Mouse (Mus musculus) ovary, adult 10 weeks (tissue): ENCODE data around the gene Zfp758. TPM values are rescaled to one million over a fixed set of nuclear protein-coding genes. Genes with fewer than 3 reads are reported as not detected.

Source experiments
- polyA plus RNA-seq: library from polyadenylated mRNA; stranded (reverse); fragments of 350-450 nt; fragmentation: Illumina TruSeq; extraction: RNeasy Lipid Tissue Mini Kit (QIAGEN cat#74804); gene quantifications from one replicate; pipeline ENCODE4 v1.2.3, GENCODE M21; 2014

The Zfp758 gene
- polyA plus RNA-seq: 86.1 TPM

DNA sequence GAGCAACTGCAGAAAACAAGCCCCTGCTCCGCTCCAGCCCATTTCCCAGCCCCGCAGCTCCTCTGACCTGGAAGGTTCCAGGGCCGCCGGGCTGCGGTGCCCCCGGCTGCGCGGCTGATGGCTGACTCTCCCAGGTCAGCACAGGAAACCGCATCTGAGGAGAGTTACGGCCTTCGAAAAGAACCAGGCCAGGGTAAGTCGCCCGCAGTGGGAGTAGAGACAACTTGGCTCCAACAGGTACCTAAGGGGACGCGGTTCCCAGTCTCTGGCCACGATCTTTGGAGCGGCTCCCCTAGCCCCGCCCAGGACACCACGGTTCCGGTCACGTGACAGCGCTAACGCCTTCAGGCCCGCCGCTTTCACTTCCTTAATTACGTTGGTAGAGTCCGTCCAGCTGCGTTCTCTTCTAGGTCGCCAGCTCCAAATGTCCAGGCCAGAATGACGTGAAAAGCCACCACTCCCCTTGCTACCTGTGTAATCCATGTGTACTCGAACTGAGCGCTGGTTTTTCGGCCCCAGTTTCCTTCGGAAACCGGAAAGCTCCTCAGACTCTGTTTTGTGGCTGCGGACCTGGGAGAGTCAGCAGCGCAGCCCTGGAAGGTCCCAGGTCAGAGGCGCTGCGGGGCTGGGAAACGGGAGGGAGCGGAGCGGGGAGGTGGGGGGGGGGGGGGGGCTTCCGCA is at the start of gene Zfp758, which contains the start of gene Zfp944:
Gene Zfp758, plus strand, starts transcription at position 353 of the 681 bp plus-strand sequence.
Gene Zfp944, minus strand, starts transcription at position 300 of the 681 bp plus-strand sequence.

GRCm38 (mm10) chr17:22314730-22315226 is 46.5 kb upstream of the Zfp758 start, which contains the start of gene CT030661.1:
Gene CT030661.1 (minus strand): TSS chr17:22314837.

DNA sequence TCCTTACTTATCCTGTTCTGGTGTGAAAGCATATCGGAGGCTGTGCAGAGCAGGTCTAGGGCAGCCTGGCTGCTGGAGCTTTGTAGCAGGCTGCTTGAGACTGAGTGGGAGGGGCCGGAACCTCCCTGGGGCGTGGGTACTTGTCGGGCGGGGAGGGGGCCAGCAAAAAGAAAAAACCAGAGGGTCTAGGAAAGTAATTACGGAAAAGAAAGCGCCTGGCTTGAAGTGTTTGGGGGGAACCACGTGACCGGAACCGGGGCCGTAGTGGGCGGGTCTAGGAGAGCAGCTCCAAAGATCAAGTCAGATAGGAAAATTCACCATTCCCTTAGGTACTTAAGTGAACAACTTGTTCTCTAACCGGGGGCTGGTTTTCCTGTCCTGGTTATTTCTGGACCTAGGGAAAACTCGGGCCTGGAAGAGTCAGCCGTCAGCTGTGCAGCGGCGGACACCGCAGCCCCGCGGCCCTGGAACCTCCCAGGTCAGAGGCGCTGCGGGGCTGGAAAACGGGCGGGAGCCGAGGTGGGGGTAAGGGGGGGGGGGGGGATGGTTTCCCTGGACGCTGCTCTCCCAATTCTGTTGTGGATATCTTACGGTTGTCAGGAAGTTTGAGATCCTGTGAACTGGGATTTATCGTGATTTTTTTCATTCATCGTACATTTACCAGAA is 62.8 kb downstream of the Zfp758 start, which contains the start of gene Zfp946:
Gene Zfp946, plus strand, starts transcription at position 271 of the 666 bp plus-strand sequence.

Other genes starting within 250 kb of the Zfp758 start
- 14.1 TPM for gene Zfp947, start 195.3 kb upstream of the Zfp758 start, polyA plus RNA-seq
- gene Zfp994, start 135.8 kb upstream of the Zfp758 start, polyA plus RNA-seq: 27.8 TPM
- gene CT030661.1, start 46.6 kb upstream of the Zfp758 start, polyA plus RNA-seq: 83.5 TPM
- gene Zfp944, start 53 bp upstream of the Zfp758 start, polyA plus RNA-seq: 54.3 TPM
- gene Zfp946, start 62.8 kb downstream of the Zfp758 start, polyA plus RNA-seq: 75.1 TPM
- not detected for gene Vmn2r111, start 212.0 kb downstream of the Zfp758 start, polyA plus RNA-seq
- not detected for gene Vmn2r112, start 239.5 kb downstream of the Zfp758 start, polyA plus RNA-seq